Mouse (Mus musculus) right cerebral cortex, adult 18-20 months (tissue): ENCODE data around the gene Cacna1a.
"Not testable (repeated sequence)": the region's sequence is repeated elsewhere in the genome, so short reads cannot be mapped to it uniquely, and the experiment has no call there.

Experiments
- DNase-seq: peaks from one replicate; pipeline ENCODE4 v3.0.0; 2022; ENCODE audit warnings: mixed read lengths

Cacna1a gene

DNA sequence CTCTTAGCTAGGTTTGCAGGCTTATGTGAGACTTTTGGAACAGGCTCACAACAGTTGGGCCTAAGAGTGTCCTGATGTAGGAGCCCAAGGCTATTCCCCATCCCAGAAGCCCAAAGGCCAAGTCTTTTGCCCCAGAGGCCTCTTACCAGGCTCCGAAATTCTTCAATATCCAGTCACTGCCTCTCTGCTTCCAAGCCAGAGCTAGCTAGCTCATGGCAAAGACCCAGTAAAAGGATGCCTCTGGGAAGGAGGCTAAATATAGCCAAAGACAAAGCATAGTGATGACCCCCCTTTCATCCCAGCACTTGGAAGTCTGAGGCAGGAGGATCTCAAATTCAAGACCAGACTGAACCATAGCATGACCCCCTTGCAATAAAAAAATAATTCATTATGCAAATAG lies 211.2 kb downstream of the Cacna1a start:
- no peak for DNase-seq

DNA sequence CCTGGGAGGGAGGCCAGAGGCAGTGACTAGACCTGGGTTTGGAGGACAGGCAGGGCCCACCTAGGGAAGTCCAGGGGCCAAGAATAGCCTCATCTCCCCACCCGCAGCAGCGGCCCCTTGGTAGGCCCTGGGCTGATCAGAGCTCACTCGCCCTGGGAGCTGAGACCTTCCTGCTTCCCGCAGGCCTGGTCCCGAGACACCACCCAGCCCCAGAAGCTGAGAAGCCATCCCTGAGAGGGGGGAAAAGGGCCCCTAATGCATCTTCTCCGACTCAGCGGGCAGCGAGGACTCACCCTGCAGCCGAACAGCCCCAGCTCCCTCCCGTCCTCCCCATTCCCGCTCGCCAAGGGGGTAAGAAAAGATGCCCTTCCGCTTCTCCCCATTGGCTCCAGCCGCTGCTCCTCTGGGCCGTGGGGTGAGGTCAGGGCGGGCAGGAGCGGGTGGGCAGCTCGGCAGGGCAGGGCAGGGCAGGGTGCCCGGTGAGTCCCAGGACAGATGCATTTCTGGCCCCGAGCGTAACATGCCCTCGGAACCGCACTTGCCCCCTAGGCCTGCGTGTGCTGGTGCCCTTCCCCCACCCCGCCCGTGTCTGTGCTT lies 212.2 kb downstream of the Cacna1a start:
- no peak for DNase-seq

DNA sequence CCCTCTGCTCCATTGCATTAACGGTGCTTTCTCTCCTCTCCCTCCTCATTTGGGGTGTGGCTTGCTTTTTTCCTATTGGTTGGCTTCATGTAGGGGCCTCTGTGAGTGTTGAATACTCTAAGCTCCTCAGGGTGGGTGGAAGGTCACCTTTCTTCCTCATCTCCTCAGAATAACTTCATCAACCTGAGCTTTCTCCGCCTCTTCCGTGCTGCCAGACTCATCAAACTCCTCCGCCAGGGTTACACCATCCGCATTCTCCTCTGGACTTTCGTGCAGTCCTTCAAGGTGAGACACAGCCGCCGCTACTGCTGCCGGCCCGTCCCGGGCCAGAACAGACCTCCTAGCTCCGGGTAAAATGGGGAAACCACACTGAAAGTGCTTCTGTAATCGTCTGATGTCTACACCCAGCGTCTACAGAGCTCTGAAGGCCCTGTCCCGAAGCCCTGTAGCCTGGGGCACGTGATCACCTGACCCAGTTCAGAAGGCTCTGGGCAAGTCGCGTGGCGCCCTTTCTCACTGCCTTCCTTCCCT lies 213.0 kb downstream of the Cacna1a start:
- no peak for DNase-seq

DNA sequence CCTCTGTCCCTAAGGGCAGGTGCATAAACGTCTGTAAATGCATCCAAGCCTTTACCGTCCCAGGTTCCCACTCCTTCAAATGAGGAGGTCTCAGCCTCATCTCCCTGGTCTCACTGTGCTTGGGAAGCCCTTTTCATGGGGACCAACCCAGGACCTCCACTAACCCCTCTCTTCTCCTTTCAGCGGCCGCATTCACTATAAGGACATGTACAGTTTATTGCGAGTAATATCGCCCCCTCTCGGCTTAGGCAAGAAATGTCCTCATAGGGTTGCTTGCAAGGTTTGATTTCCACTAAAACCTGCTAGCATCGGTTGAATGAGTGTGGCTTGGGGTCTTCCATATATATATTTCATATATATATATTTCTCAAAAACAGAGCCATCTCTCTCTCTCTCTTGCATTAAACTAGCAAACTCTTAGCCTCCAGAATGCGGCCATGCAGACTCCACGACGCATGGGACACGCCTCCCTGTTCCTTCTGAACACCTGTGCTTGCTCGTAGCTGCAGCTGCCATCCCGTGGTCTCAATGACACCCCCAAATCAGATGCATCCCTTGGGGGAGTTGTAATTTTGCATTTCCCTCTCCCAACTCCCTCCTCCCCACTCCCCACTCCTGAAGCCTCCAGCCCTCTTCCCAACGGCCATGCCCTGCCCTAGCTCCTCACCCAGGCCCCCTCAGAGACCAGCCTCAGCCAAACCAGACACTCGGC lies 226.4 kb downstream of the Cacna1a start:
- no peak for DNase-seq

DNA sequence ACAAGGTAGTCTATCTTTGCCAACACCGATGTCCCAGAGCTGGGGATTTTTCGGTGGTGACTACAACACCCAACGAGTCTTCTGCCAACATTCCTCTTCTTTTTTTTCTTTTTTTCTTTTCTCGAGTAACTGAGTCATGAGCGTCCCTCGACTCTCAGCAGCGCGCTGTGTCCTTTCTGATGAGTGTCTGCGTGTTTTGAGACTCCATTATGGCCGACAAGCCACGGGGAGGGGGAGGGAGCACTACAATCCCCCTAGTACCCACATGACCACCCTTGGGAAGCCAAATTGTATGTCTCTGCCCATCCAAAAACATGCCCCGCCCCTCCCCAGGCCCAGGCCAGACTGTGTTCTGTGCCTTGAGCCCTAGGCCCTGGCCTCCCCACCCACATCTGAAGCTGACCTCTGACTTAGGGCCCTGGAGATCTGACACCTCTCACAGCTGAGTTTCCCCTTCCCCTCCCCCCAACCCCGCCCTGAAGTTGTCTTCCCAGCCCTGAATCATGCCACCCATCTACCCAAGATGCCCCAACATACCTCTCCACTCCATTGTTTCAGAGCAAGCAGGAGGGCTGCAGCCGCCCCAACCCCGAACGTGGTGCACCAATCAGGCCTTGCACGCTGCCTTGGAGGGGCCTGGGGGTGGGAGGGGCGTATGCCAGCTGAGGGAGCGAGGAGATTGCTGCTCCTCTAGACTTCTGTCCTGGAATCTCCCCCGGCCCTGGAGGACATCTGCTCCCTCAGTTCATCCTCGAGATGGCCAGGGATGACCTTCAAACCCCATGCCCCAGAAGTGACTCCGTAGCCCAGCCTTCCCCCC lies 227.6 kb downstream of the Cacna1a start:
- DNase-seq, result no peak

DNA sequence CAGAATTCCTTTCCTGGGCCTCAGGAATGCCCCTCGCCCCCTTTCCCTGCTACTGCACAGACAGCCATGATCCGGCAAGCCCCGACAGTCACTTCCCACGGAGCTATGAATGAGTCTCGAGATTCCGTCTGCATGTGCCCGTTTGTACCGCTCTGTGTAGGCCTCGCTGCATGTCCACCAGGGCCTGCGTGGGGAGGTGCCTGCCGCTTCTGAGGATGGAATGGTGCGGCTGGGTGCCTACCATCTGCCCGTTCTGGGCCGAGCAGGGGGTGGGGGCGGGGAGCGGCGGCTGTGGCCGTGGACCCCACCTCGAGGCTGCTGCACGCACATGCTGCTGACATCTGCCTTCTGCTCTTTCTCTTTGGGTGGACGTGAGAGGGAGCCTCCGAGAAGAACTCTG lies 228.8 kb downstream of the Cacna1a start:
- DNase-seq, result no peak

DNA sequence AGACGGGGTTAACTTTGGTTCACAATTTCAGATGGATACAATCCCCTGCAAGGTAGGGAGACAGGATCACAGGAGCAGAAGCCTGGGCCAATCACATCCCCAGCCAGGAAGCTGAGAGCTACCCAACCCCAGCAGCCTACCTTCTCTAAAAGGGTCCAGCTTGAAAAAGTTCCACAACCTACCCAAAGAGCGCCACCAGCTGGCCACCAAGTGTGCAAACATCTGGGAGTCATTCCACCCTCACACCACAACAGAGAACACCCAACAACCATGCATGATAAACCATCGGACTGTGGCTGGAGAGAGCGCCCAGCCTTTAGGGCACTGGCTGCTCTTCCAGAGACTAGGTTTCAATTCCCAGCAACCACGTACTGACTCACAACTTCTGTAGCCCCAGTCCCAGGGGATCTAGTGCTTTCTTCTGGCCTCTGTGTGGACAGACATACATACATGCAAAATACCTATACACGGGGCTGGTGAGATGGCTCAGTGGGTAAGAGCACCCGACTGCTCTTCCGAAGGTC lies 232.9 kb downstream of the Cacna1a start:
- no peak for DNase-seq

DNA sequence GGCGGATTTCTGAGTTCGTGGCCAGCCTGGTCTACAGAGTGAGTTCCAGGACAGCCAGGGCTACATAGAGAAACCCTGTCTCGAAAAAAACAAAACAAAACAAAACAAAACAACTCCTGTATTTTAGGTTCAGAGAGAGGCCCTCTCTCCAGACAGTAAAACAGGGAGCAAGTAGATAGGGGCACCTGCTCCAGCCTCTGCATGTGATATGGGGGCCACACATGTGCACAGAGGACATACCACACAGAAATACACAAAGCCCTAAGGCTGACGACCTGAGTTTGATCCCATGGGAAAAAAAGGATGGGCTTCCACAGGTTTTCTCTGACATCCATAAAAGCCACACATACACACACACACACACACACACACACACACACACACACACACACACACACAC lies 235.2 kb downstream of the Cacna1a start:
- not testable (repeated sequence) for DNase-seq

DNA sequence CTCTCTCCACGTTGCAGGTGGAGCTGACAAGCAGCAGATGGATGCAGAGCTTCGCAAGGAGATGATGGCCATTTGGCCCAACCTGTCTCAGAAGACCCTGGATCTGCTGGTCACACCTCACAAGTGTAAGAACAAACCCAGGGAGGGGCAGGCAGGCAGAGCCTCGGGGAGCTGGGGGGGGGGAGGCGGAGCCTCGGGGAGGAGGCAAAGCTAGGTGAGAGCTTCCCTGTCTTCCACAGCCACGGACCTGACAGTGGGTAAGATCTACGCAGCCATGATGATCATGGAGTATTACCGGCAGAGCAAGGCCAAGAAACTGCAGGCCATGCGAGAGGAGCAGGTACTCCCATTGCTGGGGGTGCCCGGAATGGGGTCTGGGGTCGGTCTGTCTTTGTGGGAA lies 241.3 kb downstream of the Cacna1a start:
- no peak for DNase-seq

DNA sequence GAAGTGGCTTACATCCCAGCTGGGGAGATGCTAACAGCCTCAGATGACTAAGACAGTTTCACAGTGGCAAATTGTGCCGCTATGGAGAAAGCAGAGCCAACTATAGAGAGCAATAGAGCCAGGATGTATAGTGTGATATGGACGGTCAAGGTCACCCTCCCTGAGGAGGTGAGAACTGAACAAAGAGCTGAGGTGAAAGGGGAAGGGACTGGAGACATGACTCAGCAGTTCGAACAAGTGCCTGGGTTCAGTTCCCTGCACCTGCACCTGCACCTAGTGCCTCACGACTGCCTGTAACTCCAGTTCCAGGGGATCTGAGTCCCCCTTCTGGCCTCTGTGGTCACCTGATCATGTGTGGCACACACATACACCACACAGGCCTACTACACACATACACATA lies 241.9 kb downstream of the Cacna1a start:
- no peak for DNase-seq

DNA sequence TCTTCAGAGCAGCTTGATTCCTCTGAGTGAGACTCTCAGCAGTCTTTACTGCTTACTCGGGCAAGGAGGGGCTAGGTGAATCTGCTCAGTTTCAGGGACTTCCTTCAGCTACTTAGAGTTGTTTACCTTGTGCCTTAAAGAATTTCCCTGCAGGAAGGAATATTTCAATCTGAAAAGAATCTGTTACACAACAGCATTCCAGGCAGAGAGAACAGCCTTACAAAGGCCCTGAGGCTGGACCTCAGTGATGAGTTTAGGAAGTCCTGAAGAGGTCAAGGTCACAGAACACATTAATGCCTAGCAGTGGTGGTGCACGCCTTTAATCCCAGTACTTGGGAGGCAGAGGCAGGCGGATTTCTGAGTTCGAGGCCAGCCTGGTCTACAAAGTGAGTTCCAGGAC lies 243.6 kb downstream of the Cacna1a start:
- no peak for DNase-seq

DNA sequence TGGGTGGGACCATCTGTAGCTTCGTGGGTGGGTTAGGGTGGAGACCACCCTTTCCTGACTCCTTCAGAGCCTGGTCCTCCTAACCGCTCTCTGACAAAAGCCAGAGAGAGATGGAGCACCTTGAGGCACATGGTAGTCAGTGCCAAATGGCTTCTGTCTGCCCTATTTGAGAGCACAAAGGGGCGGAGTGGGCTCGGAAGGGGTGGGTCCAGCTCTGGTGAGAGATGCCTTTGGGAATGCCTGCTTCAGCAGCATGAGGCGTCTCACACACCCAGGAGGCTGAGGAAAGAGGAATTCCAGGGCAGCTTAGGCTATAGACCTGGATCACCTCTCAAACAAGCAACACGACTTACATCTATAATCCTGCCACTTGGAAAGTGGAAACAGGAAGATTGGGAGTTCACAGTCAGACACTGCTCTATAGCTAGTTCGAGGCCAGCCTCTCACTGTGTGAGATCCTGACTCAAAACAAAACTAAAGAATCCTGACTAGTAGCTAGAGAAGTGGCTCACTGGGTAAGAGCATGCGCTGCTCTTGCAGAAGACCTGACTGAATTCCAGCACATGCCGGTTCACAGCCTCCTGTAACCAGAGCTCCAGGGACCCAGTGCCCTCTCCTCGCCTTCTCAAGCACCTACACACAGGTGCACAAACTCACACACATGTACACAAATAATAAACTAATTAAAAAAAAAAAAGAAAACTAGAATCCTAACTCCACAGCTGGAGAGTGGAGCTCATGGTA lies 245.8 kb downstream of the Cacna1a start:
- no peak for DNase-seq

DNA sequence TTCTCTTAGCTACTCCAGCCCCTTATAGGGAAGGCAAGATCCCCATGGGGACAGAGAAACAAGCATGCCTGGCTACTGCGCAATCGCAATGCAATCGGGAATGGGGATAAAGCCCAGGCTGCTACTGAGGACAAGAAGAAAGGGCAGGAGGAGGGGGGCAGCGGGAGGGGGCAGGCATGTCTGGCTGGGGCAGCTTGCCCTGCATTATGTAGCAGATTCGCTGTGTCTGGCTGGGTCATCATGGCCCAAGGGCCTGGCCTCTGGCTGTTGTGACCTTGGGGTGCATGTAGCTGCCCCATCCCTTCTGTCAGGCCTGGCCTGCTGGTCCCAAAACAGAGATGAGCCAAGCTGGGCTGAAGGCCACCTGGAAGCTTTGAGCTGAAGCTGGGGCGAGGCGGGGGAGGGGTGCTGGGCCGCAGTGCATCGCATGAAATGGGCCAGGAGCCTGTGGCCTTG lies 246.6 kb downstream of the Cacna1a start:
- DNase-seq, result peak; percentile 39

DNA sequence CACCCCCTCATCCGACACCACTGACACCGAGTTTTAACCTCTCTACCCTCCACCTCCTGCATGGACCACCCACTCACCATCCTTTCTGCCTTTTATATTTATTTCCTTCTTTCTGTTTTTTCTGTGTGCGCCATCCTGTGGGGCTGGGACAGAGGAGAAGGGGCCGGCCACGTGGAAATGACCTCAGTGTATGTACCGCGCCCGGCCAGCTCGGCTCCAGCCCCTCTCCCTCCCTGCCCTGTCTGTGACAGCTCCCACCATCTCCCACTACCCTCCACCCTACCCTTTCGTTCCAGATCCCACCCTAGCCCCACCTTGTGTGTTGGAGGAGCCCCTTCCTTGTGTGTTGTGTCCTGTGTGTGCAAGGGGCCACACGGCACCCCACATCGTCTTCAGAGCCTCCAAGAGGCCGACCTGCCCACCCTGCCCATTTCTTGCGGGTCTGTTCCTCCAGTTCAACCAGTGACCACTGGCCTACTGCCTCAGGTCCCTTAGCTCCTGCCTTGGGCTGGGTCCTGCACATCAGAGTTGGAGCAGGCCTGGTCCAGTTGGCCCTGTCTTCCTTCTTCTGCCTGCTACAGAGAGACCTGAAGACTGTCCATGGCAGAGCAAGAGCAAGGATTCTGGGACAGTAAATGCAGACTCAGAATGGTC lies 247.3 kb downstream of the Cacna1a start:
- no peak for DNase-seq

DNA sequence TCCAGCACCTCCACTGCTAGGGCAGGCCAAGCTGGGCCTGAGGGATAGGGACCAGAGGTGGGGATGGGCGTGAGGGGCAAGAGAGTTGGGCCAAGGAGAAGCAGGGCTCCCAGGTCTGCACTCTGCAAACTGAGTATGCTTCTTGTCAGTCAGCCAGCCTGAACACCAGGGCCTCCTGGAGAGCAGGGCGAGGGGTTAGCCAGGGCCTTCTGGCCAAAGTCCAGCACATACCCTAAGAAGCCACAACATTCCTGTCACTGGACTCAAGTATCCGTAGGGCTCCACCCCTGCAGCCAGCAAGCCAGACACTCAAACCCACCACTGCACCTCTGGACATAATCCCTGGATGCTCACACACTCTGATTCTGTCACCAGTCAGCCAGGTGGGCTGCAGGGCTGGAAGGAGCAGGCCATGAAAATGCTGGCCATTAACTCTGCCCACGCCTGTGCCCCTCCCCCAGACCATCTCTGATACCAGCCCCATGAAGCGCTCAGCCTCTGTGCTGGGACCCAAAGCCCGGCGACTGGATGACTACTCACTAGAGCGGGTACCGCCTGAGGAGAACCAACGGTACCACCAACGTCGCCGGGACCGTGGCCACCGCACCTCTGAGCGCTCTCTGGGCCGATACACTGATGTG lies 247.9 kb downstream of the Cacna1a start:
- DNase-seq, result no peak

DNA sequence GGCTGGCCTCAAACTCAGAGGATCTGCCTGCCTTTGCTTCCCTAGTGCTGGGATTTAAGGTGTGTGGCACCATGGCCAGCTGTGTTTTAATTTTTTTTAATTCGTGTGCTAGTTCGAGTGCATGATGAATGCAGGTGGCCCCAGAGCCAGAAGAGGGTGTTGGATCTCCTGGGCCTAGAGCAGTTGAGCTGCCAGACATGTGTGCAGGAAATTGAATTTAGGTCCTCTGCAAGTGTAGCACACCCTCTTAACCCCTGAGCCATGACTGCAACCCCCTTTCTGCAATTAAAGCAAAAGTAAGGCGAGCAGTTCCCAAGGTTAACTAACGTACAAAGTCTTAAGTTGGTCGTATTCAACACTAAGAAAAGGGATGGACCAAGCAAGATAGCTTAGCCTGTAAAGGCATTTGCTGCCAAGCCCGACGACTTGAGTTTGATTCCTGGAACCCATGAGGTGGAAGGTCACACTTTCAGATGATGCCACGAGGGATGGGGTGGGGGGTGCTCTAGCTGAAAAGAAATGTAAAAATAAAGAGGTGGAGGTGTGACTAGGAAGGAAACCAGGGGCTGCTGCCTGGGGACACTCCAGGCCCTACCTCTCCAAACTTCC lies 249.8 kb downstream of the Cacna1a start:
- DNase-seq, result no peak

DNA sequence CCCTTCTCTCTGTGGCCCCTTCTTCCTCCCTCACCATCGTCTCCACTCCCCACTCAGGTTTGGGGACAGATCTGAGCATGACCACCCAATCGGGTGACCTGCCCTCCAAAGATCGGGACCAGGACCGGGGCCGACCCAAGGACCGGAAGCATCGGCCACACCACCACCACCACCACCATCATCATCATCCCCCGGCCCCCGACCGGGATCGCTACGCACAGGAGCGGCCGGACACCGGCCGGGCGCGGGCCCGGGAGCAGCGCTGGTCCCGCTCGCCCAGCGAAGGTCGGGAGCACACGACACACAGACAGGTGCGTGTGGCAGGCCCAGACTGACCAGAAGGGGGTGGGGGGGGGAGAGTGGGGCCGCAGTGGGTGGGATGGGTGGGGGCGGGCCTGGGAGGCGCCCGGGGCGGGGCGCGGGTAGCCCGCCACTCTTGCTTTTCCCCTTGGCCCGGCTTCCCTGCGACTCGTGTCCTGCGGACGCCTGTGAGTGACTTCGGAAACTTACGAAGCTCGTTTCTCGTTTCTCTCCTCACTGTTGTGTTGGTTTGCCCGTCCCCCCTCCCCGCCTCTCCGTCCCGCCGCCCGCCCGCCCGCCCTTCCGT lies 250.4 kb downstream of the Cacna1a start:
- DNase-seq, result no peak

DNA sequence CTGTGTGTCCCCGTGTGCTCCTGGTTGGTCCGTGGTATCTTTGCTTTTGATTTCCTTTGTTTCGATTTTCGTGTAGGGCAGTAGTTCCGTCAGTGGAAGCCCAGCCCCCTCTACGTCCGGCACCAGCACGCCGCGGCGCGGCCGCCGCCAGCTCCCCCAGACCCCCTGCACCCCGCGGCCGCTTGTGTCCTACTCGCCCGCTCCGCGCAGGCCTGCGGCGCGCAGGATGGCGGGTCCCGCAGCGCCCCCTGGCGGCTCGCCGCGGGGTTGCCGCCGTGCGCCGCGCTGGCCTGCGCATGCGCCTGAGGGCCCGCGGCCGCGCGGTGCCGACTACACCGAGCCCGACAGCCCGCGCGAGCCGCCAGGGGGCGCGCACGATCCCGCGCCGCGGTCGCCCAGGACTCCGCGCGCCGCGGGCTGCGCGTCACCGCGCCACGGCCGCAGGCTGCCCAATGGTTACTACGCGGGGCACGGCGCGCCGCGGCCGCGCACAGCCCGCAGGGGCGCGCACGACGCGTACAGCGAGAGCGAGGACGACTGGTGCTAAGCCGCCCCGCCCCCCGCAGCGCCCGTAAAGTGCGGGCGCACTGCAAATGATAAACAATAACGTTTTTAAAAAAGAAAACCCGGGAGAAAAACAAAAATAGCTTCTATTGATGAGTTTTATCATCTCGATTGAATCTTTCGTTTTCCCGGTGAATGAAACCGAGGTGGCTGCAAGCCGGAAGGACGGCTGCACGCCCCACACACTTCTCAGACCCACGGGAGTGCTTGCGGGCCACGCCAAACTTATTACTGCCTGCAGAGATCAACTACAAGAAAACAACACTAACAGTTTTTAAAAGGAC lies 251.1 kb downstream of the Cacna1a start:
- peak; percentile 95 for DNase-seq

DNA sequence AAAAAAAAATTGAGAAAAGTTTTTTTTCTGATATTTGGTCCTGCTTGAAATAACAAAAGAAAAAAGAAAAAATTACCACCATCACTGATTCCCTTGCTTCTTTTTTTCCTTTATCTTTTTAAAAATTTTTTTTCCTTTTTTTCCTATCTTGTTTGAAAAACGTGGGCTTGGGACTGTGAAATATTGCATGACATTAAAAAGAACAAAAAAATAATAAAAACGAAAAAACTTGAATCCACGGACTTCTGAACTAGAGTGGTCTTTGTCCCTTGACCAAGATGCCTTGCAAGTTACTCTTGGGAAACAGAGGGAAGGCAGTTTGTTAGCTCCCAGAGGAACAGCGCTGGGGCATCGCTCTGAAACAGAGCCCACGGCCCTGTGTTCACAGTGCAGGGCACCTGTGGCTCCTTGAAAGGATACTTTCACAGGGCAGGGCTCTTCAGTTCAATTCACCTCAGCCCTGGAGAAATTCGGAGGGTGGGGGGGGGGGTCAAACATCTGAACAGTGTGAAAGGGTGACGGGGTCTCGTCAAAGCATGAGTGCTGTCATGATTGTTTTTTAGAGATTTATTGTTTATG lies 251.9 kb downstream of the Cacna1a start:
- DNase-seq, result no peak
